Mouse (Mus musculus): ENCODE measurements around the gene Tnrc18. TPM values are rescaled to one million over a fixed set of nuclear protein-coding genes. Genes with fewer than 3 reads are reported as not detected.

Gene Tnrc18
- polyA plus RNA-seq, 1 experiment: 13.9 TPM

- Histone ChIP-seq H3K4me1 (ENCODE audit: control insufficient read depth, insufficient read depth, low read length) (peaks cover 3% of the 10 kb centered on the region), H3K27me3 (ENCODE audit: control insufficient read depth, insufficient read depth, low read length, poor library complexity, severe bottlenecking) (no peaks in the 10 kb centered on the region), H3K9me3 (replicated peaks; ENCODE audit: control insufficient read depth, insufficient read depth, low read length, poor library complexity, severe bottlenecking) (peaks cover 2% of the 10 kb centered on the region; the same call in 1 of the 2 replicates), H3K27ac (ENCODE audit: insufficient read depth, low read length) (no peak overlapping the region), H3K9ac (ENCODE audit: low read depth, poor library complexity, severe bottlenecking) (no peak overlapping the region), H3K4me3 (ENCODE audit: low read depth, low read length) (no peak overlapping the region), H3K36me3 (ENCODE audit: control insufficient read depth, insufficient read depth, low read length, poor library complexity, severe bottlenecking) (no peaks in the 10 kb centered on the region)
- no peak for TF ChIP-seq EP300 (IDR thresholded peaks at IDR 0.05; ENCODE audit: insufficient read depth, low read depth, low read length)
- no peak for TF ChIP-seq CTCF (IDR thresholded peaks at IDR 0.05; ENCODE audit: low read depth, low read length)
- TF ChIP-seq POLR2A (IDR thresholded peaks at IDR 0.05; ENCODE audit: insufficient read depth, low read length): no peak
These were observed 102.4 kb downstream of the Tnrc18 start for GRCm38 (mm10) chr5:142715059-142715458.

- H3K9me3 ChIP-seq (replicated peaks; ENCODE audit: control insufficient read depth, insufficient read depth, low read length, poor library complexity, severe bottlenecking): peaks cover 2% of the 10 kb centered on the region; the same call in 1 of the 2 replicates
- no peak for TF ChIP-seq POLR2A (IDR thresholded peaks at IDR 0.05; ENCODE audit: insufficient read depth, low read length)
- no peak for TF ChIP-seq CTCF (IDR thresholded peaks at IDR 0.05; ENCODE audit: low read depth, low read length)
- no peak for TF ChIP-seq EP300 (IDR thresholded peaks at IDR 0.05; ENCODE audit: insufficient read depth, low read depth, low read length)
- H3K36me3 ChIP-seq (ENCODE audit: control insufficient read depth, insufficient read depth, low read length, poor library complexity, severe bottlenecking): no peaks in the 10 kb centered on the region
- H3K9ac ChIP-seq (ENCODE audit: low read depth, poor library complexity, severe bottlenecking): no peak overlapping the region
- H3K4me3 ChIP-seq (ENCODE audit: low read depth, low read length): no peak overlapping the region
- H3K4me1 ChIP-seq (ENCODE audit: control insufficient read depth, insufficient read depth, low read length): peaks cover 3% of the 10 kb centered on the region
- H3K27ac ChIP-seq (ENCODE audit: insufficient read depth, low read length): no peak overlapping the region
- H3K27me3 ChIP-seq (ENCODE audit: control insufficient read depth, insufficient read depth, low read length, poor library complexity, severe bottlenecking): no peaks in the 10 kb centered on the region
These were observed 103.5 kb downstream of the Tnrc18 start for GRCm38 (mm10) chr5:142713966-142714365.

- Histone ChIP-seq H3K27ac (ENCODE audit: insufficient read depth, low read length) (no peak overlapping the region), H3K9me3 (replicated peaks; ENCODE audit: control insufficient read depth, insufficient read depth, low read length, poor library complexity, severe bottlenecking) (peaks cover 2% of the 10 kb centered on the region; the same call in 1 of the 2 replicates), H3K4me3 (ENCODE audit: low read depth, low read length) (no peak overlapping the region), H3K36me3 (ENCODE audit: control insufficient read depth, insufficient read depth, low read length, poor library complexity, severe bottlenecking) (no peaks in the 10 kb centered on the region), H3K27me3 (ENCODE audit: control insufficient read depth, insufficient read depth, low read length, poor library complexity, severe bottlenecking) (no peaks in the 10 kb centered on the region), H3K4me1 (ENCODE audit: control insufficient read depth, insufficient read depth, low read length) (peaks cover 3% of the 10 kb centered on the region), H3K9ac (ENCODE audit: low read depth, poor library complexity, severe bottlenecking) (no peak overlapping the region)
- TF ChIP-seq CTCF (IDR thresholded peaks at IDR 0.05; ENCODE audit: low read depth, low read length) (peak; percentile 26), POLR2A (IDR thresholded peaks at IDR 0.05; ENCODE audit: insufficient read depth, low read length) (no peak)
These were observed 105.1 kb downstream of the Tnrc18 start for GRCm38 (mm10) chr5:142712373-142712772.

DNA sequence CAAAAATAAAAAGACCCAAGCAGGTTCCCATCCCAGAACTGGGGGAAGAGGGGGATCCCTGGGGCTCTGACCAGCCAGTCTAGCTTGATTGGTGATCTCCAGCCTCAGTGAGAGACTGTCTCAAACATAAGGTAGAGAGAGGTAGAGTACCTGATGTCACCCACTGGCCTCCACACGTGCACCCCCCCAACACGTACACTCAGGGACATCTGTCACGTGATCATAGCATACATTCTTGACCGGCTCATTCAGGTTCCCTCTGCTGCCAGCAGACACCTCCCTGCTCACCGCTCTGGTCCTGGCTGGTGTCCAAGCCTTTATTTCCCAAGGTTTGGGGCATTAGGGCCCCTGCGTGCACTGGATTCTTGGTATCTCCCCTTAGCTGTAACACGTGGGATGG lies 108.0 kb downstream of the Tnrc18 start:
- Histone ChIP-seq H3K4me1 (ENCODE audit: control insufficient read depth, insufficient read depth, low read length) (no peaks in the 10 kb centered on the region), H3K27me3 (ENCODE audit: control insufficient read depth, insufficient read depth, low read length, poor library complexity, severe bottlenecking) (no peaks in the 10 kb centered on the region), H3K27ac (ENCODE audit: insufficient read depth, low read length) (no peak overlapping the region), H3K4me3 (ENCODE audit: low read depth, low read length) (no peak overlapping the region), H3K9ac (ENCODE audit: low read depth, poor library complexity, severe bottlenecking) (no peak overlapping the region), H3K9me3 (replicated peaks; ENCODE audit: control insufficient read depth, insufficient read depth, low read length, poor library complexity, severe bottlenecking) (peaks cover 2% of the 10 kb centered on the region; the same call in 1 of the 2 replicates), H3K36me3 (ENCODE audit: control insufficient read depth, insufficient read depth, low read length, poor library complexity, severe bottlenecking) (no peaks in the 10 kb centered on the region)
- TF ChIP-seq POLR2A (IDR thresholded peaks at IDR 0.05; ENCODE audit: insufficient read depth, low read length) (no peak), EP300 (IDR thresholded peaks at IDR 0.05; ENCODE audit: insufficient read depth, low read depth, low read length) (no peak)

- H3K36me3 ChIP-seq (ENCODE audit: control insufficient read depth, insufficient read depth, low read length, poor library complexity, severe bottlenecking): no peaks in the 10 kb centered on the region
- H3K9ac ChIP-seq (ENCODE audit: low read depth, poor library complexity, severe bottlenecking): no peak overlapping the region
- no peak overlapping the region for H3K4me3 ChIP-seq (ENCODE audit: low read depth, low read length)
- no peak overlapping the region for H3K27ac ChIP-seq (ENCODE audit: insufficient read depth, low read length)
- TF ChIP-seq CTCF (IDR thresholded peaks at IDR 0.05; ENCODE audit: low read depth, low read length): no peak
- no peak for TF ChIP-seq EP300 (IDR thresholded peaks at IDR 0.05; ENCODE audit: insufficient read depth, low read depth, low read length)
- no peak for TF ChIP-seq POLR2A (IDR thresholded peaks at IDR 0.05; ENCODE audit: insufficient read depth, low read length)
- H3K9me3 ChIP-seq (replicated peaks; ENCODE audit: control insufficient read depth, insufficient read depth, low read length, poor library complexity, severe bottlenecking): peaks cover 2% of the 10 kb centered on the region; the same call in 1 of the 2 replicates
- H3K4me1 ChIP-seq (ENCODE audit: control insufficient read depth, insufficient read depth, low read length): no peaks in the 10 kb centered on the region
- H3K27me3 ChIP-seq (ENCODE audit: control insufficient read depth, insufficient read depth, low read length, poor library complexity, severe bottlenecking): no peaks in the 10 kb centered on the region
These were observed 109.8 kb downstream of the Tnrc18 start for GRCm38 (mm10) chr5:142707709-142708108.

DNA sequence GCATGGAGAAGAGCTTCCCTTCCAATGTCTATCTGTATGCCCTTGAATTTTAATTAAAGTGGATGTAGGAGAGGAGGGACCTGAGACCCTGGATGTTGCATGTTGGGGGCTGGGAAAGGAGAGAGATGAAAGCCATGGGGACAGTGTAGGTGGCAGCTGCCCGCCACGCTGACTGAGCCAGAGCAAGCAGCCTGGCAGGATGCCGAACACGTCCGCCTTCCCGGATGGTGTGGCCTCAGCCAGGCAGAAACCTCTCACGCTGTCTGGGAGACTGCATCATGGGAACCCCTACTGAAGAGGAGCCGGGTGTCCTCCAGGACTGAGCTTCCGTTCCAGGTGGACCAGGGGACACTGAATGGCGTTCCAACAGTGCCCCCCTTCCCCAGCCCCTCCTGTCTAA lies 113.9 kb downstream of the Tnrc18 start:
- Histone ChIP-seq H3K27ac (ENCODE audit: insufficient read depth, low read length) (no peak overlapping the region), H3K36me3 (ENCODE audit: control insufficient read depth, insufficient read depth, low read length, poor library complexity, severe bottlenecking) (no peaks in the 10 kb centered on the region), H3K4me3 (ENCODE audit: low read depth, low read length) (no peak overlapping the region), H3K9me3 (replicated peaks; ENCODE audit: control insufficient read depth, insufficient read depth, low read length, poor library complexity, severe bottlenecking) (no peaks in the 10 kb centered on the region), H3K27me3 (ENCODE audit: control insufficient read depth, insufficient read depth, low read length, poor library complexity, severe bottlenecking) (no peaks in the 10 kb centered on the region), H3K9ac (ENCODE audit: low read depth, poor library complexity, severe bottlenecking) (no peak overlapping the region), H3K4me1 (ENCODE audit: control insufficient read depth, insufficient read depth, low read length) (no peaks in the 10 kb centered on the region)
- TF ChIP-seq POLR2A (IDR thresholded peaks at IDR 0.05; ENCODE audit: insufficient read depth, low read length) (no peak), CTCF (IDR thresholded peaks at IDR 0.05; ENCODE audit: low read depth, low read length) (no peak), EP300 (IDR thresholded peaks at IDR 0.05; ENCODE audit: insufficient read depth, low read depth, low read length) (no peak)
